Mouse (Mus musculus) large intestine, adult 2 months (tissue): ENCODE results near the gene Stxbp6. TPM values are rescaled to one million over a fixed set of nuclear protein-coding genes. Genes with fewer than 3 reads are reported as not detected.

Source experiments
- DNase-seq: peaks from one replicate; pipeline ENCODE4 v3.0.0-alpha.2; 2012; ENCODE audit warnings: low read depth, low spot score
- WGBS: fragments of 180-500 bp; shearing (Covaris S2); methylation state at CpG from one replicate; pipeline ENCODE4 v1.1.7; 2018; 5-methylcytosine and 5-hydroxymethylcytosine counted together
- polyA plus RNA-seq: library from polyadenylated mRNA; depleted of rRNA; stranded (reverse); fragments of >200 nt; gene quantifications from 2 replicates; pipeline ENCODE4 v1.2.3, GENCODE M21; 2012

The Stxbp6 gene
- polyA plus RNA-seq, 1 experiment: 11.2 TPM

DNA sequence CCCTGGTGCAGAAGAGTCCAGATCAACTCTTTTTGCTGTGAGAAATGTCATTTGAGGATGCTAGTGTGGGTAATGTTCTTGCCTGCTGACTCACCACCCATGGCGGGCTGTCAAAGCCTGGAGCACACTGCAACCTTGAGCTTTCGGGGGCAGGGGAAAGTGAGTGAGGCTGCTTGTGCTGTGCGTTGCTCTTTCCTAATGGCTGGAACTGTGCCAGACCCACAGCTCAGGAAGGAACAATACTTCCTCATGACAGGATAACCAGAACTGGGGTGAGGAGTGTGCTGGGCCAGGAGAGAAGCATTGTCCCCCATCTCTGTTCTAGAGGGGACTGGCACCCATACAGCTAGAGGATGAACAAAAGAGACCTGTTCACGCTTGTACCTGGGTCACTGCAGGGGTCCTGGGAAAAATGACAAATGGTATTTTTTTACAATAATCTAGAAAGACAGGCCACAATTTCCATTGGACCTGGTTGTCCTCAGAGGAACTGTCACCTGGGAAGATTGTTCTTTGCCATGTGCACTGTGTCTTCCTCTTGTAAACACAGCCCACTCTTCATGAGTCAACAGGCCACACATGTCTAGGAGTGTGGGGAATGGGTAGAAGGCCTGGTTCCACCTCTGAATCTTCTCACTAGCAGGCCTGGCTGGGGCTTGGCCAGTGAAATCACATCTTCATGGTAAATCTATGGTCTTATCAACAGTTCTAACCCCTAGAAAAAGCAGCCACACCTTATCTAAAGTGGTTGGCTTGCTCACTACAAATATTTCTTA is 216.2 kb downstream of the Stxbp6 start:
- whole genome bisulfite sequencing: 24% methylated on average over 4 of the region's 4 CpGs
- no peak for DNase-seq

GRCm38 (mm10) chr12:44852024-44852423 is 222.5 kb downstream of the Stxbp6 start:
- WGBS: 81% methylated on average over 1 of the region's 1 CpGs
- no peak for DNase-seq

DNA sequence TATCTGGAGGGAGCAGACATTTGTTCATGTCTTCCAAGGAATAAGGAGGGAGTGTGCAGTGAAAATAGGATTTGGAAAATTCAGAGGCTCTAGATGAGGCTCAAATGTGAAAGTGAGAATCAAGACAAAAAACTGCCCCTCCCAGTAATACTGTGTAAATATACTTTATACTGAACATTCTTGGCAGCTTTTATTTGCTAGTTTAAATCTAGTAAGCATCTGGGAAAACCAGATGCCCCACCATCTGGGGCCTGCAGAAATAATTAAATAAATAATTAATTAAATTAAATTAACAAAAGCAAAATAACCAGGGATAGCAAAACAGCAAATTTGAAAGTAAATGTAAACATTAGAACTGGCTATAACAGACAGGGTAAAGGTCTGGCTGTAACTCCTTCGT is 224.0 kb downstream of the Stxbp6 start:
- no peak for DNase-seq
- WGBS: 45% methylated on average over 1 of the region's 1 CpGs

DNA sequence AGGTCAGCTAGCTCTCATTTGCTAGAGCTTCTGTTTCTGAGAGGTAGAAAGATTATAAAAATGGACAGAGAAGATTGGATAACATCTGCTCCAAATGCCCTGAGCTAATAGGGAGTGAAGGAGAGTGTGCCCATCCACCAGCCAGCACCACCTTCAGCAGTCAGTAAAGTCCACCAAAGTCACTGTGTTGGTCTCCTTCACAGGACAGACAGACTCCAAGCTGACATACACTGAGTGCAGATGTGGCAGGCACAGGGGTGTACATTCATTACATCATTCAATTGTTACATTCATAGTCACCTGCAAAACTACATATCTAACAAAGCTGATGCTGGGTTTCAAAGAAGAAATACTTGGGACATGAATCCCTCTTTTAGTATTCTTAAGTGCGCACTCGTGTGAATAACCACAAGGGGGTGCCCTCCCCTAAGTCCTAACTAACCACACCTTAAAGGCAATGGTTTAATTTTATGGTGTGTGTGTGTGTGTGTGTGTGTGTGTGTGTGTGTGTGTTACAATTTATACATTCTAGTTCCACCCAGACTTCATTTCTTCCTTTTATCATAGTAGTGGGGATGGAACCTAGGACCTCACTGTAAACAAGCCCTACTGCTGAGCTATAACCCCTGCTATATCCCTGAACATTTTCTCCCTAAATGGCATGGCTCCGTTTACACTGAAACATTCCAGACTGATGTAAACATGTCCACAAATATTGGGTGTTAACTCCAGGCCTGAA is 225.9 kb downstream of the Stxbp6 start:
- 23% methylated on average over 3 of the region's 3 CpGs for WGBS
- DNase-seq: no peak

GRCm38 (mm10) chr12:44840585-44840984 is 233.9 kb downstream of the Stxbp6 start:
- DNase-seq: no peak
- WGBS: 69% methylated on average over 2 of the region's 2 CpGs

- 51% methylated on average over 7 of the region's 7 CpGs for WGBS
Observed at GRCm38 (mm10) chr12:44839594-44840373, 234.7 kb downstream of the Stxbp6 start.

GRCm38 (mm10) chr12:44835879-44836467 is 238.5 kb downstream of the Stxbp6 start:
- WGBS: 75% methylated on average over 1 of the region's 1 CpGs
- DNase-seq: no peak

More at GRCm38 (mm10) chr12:44839594-44840373, 234.7 kb downstream of the Stxbp6 start:
- no peak for DNase-seq

DNA sequence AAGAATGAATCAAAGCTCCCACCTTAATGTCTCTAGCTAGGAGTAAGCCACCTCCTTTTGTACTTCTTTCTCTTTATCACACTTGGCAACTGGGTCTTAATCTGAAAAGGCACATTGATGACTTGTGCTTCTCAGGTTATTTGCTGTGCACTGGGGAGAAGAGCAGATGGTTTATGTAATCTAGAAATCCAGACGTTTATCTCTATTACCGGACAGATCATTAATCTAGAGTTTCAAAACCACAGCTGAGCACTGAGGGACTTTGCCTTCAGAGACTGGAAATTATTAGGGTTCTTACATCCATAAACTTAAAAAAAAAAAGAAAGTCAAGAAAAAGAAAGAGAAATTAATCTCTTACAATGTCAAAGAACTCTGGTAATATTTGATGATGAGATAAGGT is 262.6 kb downstream of the Stxbp6 start:
- WGBS: 73% methylated on average over 2 of the region's 2 CpGs
- no peak for DNase-seq

DNA sequence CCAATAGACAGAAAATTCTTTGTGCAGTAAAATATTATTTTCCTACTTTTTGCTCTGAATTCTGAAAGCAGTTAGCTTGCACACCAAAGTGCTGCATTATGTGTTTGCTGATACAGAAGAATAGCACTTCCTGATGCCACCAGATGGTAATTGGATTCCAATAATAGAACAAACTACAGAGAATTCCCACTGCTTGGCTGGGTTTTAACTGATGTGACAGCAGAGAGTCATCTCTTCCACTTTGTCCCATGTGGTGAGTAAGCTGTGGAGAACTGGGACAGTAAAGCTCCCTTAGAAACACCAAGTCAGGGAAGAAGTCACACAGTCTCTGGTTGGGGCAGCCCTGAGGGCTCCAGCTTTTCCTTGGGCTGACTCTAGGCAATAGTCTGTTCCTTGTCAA is 270.3 kb downstream of the Stxbp6 start:
- no peak for DNase-seq
